Mouse (Mus musculus) limb, embryonic 12.5 days (tissue): ENCODE results near the gene Pi16. TPM values are rescaled to one million over a fixed set of nuclear protein-coding genes. Genes with fewer than 3 reads are reported as not detected.

Experiments used
- ATAC-seq: fragments of 200-750 bp; cut with Nextera tagmentation; 2 replicates; pipeline ENCODE4 v1.8.0; 2017; ENCODE audit warnings: low read depth, moderate TSS enrichment; ENCODE audit not compliant: insufficient number of reproducible peaks, insufficient read depth, low FRiP score, low TSS enrichment
- H3K27ac ChIP-seq: fragments of 300-500 bp; sonication (generic); 2 replicates; pipeline ENCODE4 v1.5.1; 2016; ENCODE audit warnings: mild to moderate bottlenecking, moderate library complexity
- H3K27me3 ChIP-seq: fragments of 300-500 bp; sonication (generic); 2 replicates; pipeline ENCODE4 v1.6.1; 2016; ENCODE audit warnings: mild to moderate bottlenecking, moderate library complexity
- H3K36me3 ChIP-seq: fragments of 300-500 bp; sonication (generic); 2 replicates; pipeline ENCODE4 v1.6.1; 2016; ENCODE audit warnings: mild to moderate bottlenecking, moderate library complexity
- H3K4me1 ChIP-seq: fragments of 300-500 bp; sonication (generic); replicated peaks from 2 replicates; pipeline ENCODE4 v1.6.1; 2016
- H3K4me2 ChIP-seq: fragments of 300-500 bp; sonication (generic); 2 replicates; pipeline ENCODE4 v1.6.1; 2016; ENCODE audit warnings: mild to moderate bottlenecking, moderate library complexity
- H3K4me3 ChIP-seq: fragments of 300-500 bp; sonication (generic); replicated peaks from 2 replicates; pipeline ENCODE4 v1.5.1; 2016; ENCODE audit warnings: mild to moderate bottlenecking
- H3K9ac ChIP-seq: fragments of 300-500 bp; sonication (generic); replicated peaks from 2 replicates; pipeline ENCODE4 v1.6.1; 2016; ENCODE audit warnings: mild to moderate bottlenecking, moderate library complexity
- H3K9me3 ChIP-seq: fragments of 300-500 bp; sonication (generic); 2 replicates; pipeline ENCODE4 v1.6.1; 2016; ENCODE audit warnings: mild to moderate bottlenecking, moderate library complexity
- WGBS: fragments of 180-500 bp; shearing (Covaris S2); methylation state at CpG from one replicate; pipeline ENCODE4 v1.1.7; 2016; 5-methylcytosine and 5-hydroxymethylcytosine counted together
- polyA plus RNA-seq: library from polyadenylated mRNA; unstranded; fragments of >200 nt; fragmentation: Nextera tagmentation; extraction: Ambion mirVana; gene quantifications from 2 replicates; pipeline ENCODE4 v1.2.1, GENCODE M21; 2016

Gene Pi16
- polyA plus RNA-seq, 1 experiment from 2014 or later = 0.51 TPM

DNA sequence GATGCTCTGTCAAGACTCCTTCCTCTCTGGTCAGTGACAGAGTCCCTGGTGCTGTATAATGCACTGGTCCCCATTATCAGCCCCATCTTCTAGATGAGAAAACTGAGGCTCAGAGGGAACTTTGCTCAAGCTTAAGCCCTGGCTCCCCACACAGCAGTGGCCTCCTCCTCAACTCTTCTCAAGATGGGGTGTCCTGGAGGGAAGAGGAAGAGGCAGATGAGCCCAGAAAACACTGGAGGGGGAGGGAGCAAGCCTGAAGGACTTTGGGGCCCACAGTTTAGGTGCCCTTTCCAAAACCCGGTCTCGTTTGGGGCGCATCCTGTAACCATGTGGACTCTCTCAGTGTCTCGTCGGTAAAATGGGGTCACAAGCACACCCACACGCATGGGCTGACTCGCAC is 2.0 kb downstream of the Pi16 start:
- Histone ChIP-seq H3K9me3 (no peaks in the 10 kb centered on the region), H3K36me3 (no peaks in the 10 kb centered on the region), H3K4me3 (no peak overlapping the region), H3K4me1 (peaks cover 25% of the 10 kb centered on the region), H3K27ac (no peak overlapping the region), H3K9ac (no peak overlapping the region), H3K27me3 (peaks cover 49% of the 10 kb centered on the region), H3K4me2 (no peak overlapping the region)
- no peak for ATAC-seq
- WGBS = 86% methylated on average over 7 of the region's 7 CpGs

DNA sequence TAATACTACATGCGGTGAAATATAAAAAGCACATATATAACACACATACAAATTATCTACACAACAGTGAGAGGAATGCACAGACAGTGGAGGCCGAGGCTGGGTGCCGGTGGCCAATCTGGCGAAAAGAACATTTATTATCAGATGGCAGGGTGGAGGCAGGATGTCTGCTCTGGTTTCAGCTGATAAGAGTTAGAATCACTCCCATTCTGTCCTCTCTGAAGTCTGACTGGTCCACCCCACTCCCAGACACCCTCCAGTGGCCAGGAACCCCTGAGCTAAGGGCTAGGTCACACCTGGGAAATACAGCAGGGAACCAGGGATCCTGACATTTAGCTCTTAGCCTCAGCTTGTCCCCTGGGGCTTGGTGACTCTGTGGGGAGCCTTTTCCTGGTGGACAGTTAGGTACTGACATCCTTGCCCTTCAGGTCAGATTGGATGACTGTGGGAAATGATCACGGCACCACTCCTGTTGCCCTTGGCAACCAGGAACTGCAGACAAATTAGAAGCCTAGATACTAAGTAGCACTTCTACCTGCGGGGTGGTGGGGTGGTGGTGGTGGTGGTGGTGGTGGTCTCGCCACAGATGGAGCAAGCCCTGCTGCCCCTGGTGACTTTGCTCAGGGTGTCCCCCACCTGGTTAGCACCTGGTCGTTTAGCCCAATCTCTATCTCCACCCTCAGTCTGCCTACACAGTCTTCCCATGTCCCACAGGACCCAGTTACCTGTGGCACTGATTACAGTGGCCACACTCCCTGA is 2.6 kb downstream of the Pi16 start:
- Histone ChIP-seq H3K27ac (no peak overlapping the region), H3K27me3 (peaks cover 49% of the 10 kb centered on the region), H3K4me1 (peaks cover 25% of the 10 kb centered on the region), H3K36me3 (no peaks in the 10 kb centered on the region), H3K4me3 (no peak overlapping the region), H3K9ac (no peak overlapping the region), H3K4me2 (no peak overlapping the region), H3K9me3 (no peaks in the 10 kb centered on the region)
- no peak for ATAC-seq
- WGBS = 72% methylated on average over 8 of the region's 8 CpGs

DNA sequence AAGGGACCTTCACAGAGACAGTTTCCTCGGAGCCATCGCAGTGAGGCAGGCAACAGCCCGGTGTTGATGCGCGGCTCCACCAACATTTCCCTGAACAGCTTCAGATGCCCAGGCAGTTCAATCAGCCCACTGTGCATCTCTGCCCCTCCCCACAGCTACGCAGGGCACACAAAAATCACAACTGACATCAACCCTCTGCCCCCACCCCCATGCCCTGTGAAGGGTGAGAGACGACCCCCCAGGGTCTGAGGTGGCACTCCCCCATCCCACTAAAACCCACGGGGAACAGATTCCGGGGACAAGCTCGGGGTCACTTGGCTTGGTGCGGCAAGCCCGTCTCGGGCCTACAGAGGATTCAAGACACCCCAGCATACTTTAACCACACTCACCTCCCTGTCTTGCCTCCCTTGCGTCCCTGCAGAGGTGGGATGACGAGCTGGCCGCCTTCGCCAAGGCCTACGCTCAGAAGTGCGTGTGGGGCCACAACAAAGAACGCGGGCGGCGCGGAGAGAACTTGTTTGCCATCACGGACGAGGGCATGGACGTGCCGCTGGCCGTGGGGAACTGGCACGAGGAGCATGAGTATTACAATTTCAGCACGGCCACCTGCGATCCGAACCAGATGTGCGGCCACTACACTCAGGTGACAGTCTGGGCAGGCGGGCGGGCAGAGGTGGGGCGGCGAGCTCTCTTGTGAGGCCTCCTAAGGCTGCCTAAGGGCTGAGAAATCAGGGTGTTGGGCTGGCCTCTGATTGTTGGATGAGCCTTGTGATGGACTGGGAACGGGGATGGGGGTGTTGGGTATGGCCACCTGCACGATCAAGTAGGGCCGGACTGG is 4.5 kb downstream of the Pi16 start:
- no peaks in the 10 kb centered on the region for H3K9me3 ChIP-seq
- 0 out of 2 replicates have a peak, but pooled peaks have one; percentile 40 for ATAC-seq
- no peak overlapping the region; the same call in 1 of the 2 replicates for H3K9ac ChIP-seq
- H3K4me3 ChIP-seq = peak overlapping the region; percentile 24
- H3K27ac ChIP-seq = no peak overlapping the region
- H3K4me1 ChIP-seq = peaks cover 25% of the 10 kb centered on the region
- peaks cover 64% of the 10 kb centered on the region for H3K27me3 ChIP-seq
- H3K36me3 ChIP-seq = no peaks in the 10 kb centered on the region
- WGBS = 8% methylated on average over 41 of the region's 41 CpGs
- peak overlapping the region; percentile 53 for H3K4me2 ChIP-seq

- H3K27me3 ChIP-seq = peaks cover 70% of the 10 kb centered on the region
Measured at GRCm38 (mm10) chr17:29322603-29322962, 5.1 kb downstream of the Pi16 start.

GRCm38 (mm10) chr17:29323625-29324024 is 6.1 kb downstream of the Pi16 start:
- H3K4me1 ChIP-seq = peaks cover 29% of the 10 kb centered on the region
- no peaks in the 10 kb centered on the region for H3K36me3 ChIP-seq
- WGBS = 91% methylated on average over 3 of the region's 3 CpGs
- no peak overlapping the region for H3K4me3 ChIP-seq
- no peaks in the 10 kb centered on the region for H3K9me3 ChIP-seq
- no peak overlapping the region for H3K4me2 ChIP-seq
- ATAC-seq = no peak
- no peak overlapping the region for H3K9ac ChIP-seq
- H3K27ac ChIP-seq = no peak overlapping the region
- H3K27me3 ChIP-seq = peaks cover 78% of the 10 kb centered on the region

More at GRCm38 (mm10) chr17:29322603-29322962, 5.1 kb downstream of the Pi16 start:
- Histone ChIP-seq H3K9ac (no peak overlapping the region; the same call in 1 of the 2 replicates), H3K36me3 (no peaks in the 10 kb centered on the region), H3K4me1 (peaks cover 29% of the 10 kb centered on the region), H3K4me3 (peak overlapping the region; percentile 24), H3K4me2 (peak overlapping the region; percentile 53), H3K9me3 (no peaks in the 10 kb centered on the region), H3K27ac (no peak overlapping the region)
- ATAC-seq = 0 out of 2 replicates have a peak, but pooled peaks have one; percentile 22
- WGBS = 5% methylated on average over 18 of the region's 18 CpGs

- Histone ChIP-seq H3K9ac (peak overlapping the region; percentile 59; the same call in 1 of the 2 replicates), H3K4me1 (peaks cover 29% of the 10 kb centered on the region), H3K27ac (no peak overlapping the region), H3K4me2 (peak overlapping the region; percentile 65), H3K4me3 (peak overlapping the region; percentile 33; the same call in 1 of the 2 replicates), H3K27me3 (peaks cover 60% of the 10 kb centered on the region), H3K9me3 (no peaks in the 10 kb centered on the region), H3K36me3 (peaks cover 13% of the 10 kb centered on the region; the same call in 1 of the 2 replicates)
- no peak for ATAC-seq
- 56% methylated on average over 13 of the region's 13 CpGs for WGBS
Measured at GRCm38 (mm10) chr17:29325831-29326230, 8.4 kb downstream of the Pi16 start.

GRCm38 (mm10) chr17:29326531-29327529 is 9.3 kb downstream of the Pi16 start:
- peaks cover 25% of the 10 kb centered on the region for H3K4me1 ChIP-seq
- peak overlapping the region; percentile 59 for H3K9ac ChIP-seq
- ATAC-seq = 0 out of 2 replicates have a peak, but pooled peaks have one; percentile 27
- H3K4me2 ChIP-seq = peak overlapping the region; percentile 65
- 14% methylated on average over 52 of the region's 52 CpGs for WGBS
- peaks cover 23% of the 10 kb centered on the region for H3K36me3 ChIP-seq
- no peaks in the 10 kb centered on the region for H3K9me3 ChIP-seq
- peaks cover 50% of the 10 kb centered on the region for H3K27me3 ChIP-seq
- H3K4me3 ChIP-seq = peak overlapping the region; percentile 33
- no peak overlapping the region for H3K27ac ChIP-seq

DNA sequence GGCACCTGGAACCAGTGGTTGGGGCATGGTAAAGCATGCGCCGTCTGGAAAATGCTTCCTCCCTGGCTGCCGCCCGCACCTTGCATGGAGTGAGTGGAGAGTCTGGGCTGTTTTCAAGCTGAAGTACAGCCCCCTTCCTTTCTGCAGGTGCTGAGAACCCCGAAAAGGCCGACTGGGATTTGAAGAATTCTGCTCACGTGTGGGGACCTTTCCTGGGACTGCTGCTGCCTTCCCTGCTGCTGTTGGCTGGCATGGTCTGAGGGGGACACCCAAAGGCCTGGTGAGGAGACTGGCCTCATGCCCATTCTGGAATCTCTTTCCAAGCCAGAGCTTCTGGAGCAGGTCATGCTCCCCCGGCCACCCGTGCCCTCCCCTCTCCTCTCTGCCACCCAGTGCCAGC is 10.2 kb downstream of the Pi16 start:
- Histone ChIP-seq H3K27me3 (peaks cover 42% of the 10 kb centered on the region), H3K9me3 (no peaks in the 10 kb centered on the region), H3K27ac (no peak overlapping the region), H3K4me1 (peaks cover 16% of the 10 kb centered on the region), H3K4me2 (no peak overlapping the region), H3K4me3 (no peak overlapping the region), H3K9ac (no peak overlapping the region), H3K36me3 (peaks cover 32% of the 10 kb centered on the region)
- 77% methylated on average over 9 of the region's 9 CpGs for WGBS
- ATAC-seq = no peak

DNA sequence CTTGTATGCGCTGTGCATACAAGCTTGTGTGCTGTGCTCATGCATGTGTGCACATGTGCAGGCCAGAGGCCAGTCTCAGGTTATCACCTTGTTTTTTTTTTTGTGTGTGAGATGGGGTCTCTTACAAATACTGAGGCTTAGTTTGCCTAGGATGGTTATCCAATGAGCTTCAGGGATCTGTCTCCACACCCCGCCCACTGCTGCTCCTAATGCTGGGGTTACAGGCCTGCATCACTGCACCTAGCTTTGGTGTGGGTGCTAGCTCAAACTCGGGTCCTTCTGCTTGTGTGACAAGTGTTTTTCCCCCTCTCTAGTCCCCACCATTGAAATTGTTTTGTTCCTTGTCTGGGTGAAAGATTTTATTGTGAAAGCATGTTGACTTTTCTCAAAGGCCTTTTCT is 12.7 kb downstream of the Pi16 start:
- 80% methylated on average over 3 of the region's 3 CpGs for WGBS
- no peak for ATAC-seq
- H3K9me3 ChIP-seq = no peaks in the 10 kb centered on the region
- H3K36me3 ChIP-seq = peaks cover 53% of the 10 kb centered on the region
- no peak overlapping the region for H3K4me2 ChIP-seq
- no peak overlapping the region for H3K4me3 ChIP-seq
- no peak overlapping the region for H3K27ac ChIP-seq
- H3K4me1 ChIP-seq = peaks cover 15% of the 10 kb centered on the region
- no peak overlapping the region for H3K9ac ChIP-seq
- peaks cover 30% of the 10 kb centered on the region for H3K27me3 ChIP-seq

GRCm38 (mm10) chr17:29330671-29331410 is 13.4 kb downstream of the Pi16 start:
- H3K36me3 ChIP-seq = peaks cover 59% of the 10 kb centered on the region
- H3K27me3 ChIP-seq = peaks cover 27% of the 10 kb centered on the region
- H3K4me2 ChIP-seq = no peak overlapping the region
- WGBS = 48% methylated on average over 5 of the region's 5 CpGs
- H3K9ac ChIP-seq = no peak overlapping the region
- ATAC-seq = no peak
- no peak overlapping the region for H3K4me3 ChIP-seq
- peaks cover 15% of the 10 kb centered on the region for H3K4me1 ChIP-seq
- H3K27ac ChIP-seq = no peak overlapping the region
- no peaks in the 10 kb centered on the region for H3K9me3 ChIP-seq
